Mouse (Mus musculus) neural tube, embryonic 15.5 days (tissue): ENCODE measurements around the gene Psg19. TPM values are rescaled to one million over a fixed set of nuclear protein-coding genes. Genes with fewer than 3 reads are reported as not detected.

Experiments
- polyA plus RNA-seq: library from polyadenylated mRNA; unstranded; fragments of >200 nt; fragmentation: Nextera tagmentation; extraction: Ambion mirVana; gene quantifications from 2 replicates; pipeline ENCODE4 v1.2.1, GENCODE M21; 2015

Gene Psg19
- polyA plus RNA-seq, 1 experiment from 2014 or later = not detected

Other genes starting within 250 kb of the Psg19 start
- gene Psg27, start 231.2 kb downstream of the Psg19 start, polyA plus RNA-seq = not detected in 2 replicates
- not detected in 2 replicates for gene Psg23, start 182.0 kb downstream of the Psg19 start, polyA plus RNA-seq
- not detected in 2 replicates for gene Psg21, start 141.8 kb downstream of the Psg19 start, polyA plus RNA-seq
- gene Psg20, start 112.3 kb downstream of the Psg19 start, polyA plus RNA-seq = not detected in 2 replicates
- not detected in 2 replicates for gene Psg22, start 80.4 kb downstream of the Psg19 start, polyA plus RNA-seq
- gene Psg17, start 23.1 kb upstream of the Psg19 start, polyA plus RNA-seq = 0.14 TPM in 1 of 2 replicates, not detected in the other
- 0.51 and 0.70 TPM in 2 replicates for gene Mill2, start 41.4 kb upstream of the Psg19 start, polyA plus RNA-seq
- gene Pglyrp1, start 72.8 kb upstream of the Psg19 start, polyA plus RNA-seq = 19.2 and 26.6 TPM in 2 replicates
- 29.9 and 31.9 TPM in 2 replicates for gene Ccdc61, start 111.9 kb upstream of the Psg19 start, polyA plus RNA-seq
- 9.4 and 10.6 TPM in 2 replicates for gene Nova2, start 127.4 kb upstream of the Psg19 start, polyA plus RNA-seq
- gene Nanos2, start 188.9 kb upstream of the Psg19 start, polyA plus RNA-seq = 0.84 and 0.93 TPM in 2 replicates
- 7.6 and 8.0 TPM in 2 replicates for gene Mypop, start 192.7 kb upstream of the Psg19 start, polyA plus RNA-seq
- gene Irf2bp1, start 205.5 kb upstream of the Psg19 start, polyA plus RNA-seq = 28.4 and 28.6 TPM in 2 replicates
- 0.31 and 1.3 TPM in 2 replicates for gene Foxa3, start 225.0 kb upstream of the Psg19 start, polyA plus RNA-seq
- gene Sympk, start 225.9 kb upstream of the Psg19 start, polyA plus RNA-seq = 26.4 and 28.3 TPM in 2 replicates